Mouse (Mus musculus) T-helper 17 cell (primary cell): ENCODE measurements around the gene 1700080E11Rik.

Experiments used
- in situ Hi-C, 2 experiments: fragments of 300-600 bp; cut with MboI, MseI; formaldehyde crosslinking; loops; 1 replicate in 1 of 2; 2 replicates in 1 of 2; pipeline ENCODE4 v1.15.1; 2025; ENCODE audit warnings: high pct_unique_total_duplicates in 2 of 2

1700080E11Rik gene

GRCm38 (mm10) chr9:105144992-105145391, at the start of gene 1700080E11Rik:
1700080E11Rik (minus strand) TSS chr9:105145092.
- in situ Hi-C loops = no loop called here

- in situ Hi-C loops = no loop called here
These were observed 41.8 kb upstream of the 1700080E11Rik start for GRCm38 (mm10) chr9:105186725-105187124.

GRCm38 (mm10) chr9:105182392-105182791, 37.5 kb upstream of the 1700080E11Rik start:
- in situ Hi-C loops = no loop called here

GRCm38 (mm10) chr9:105139204-105139603, 5.7 kb downstream of the 1700080E11Rik start:
- in situ Hi-C loops = no loop called here

DNA sequence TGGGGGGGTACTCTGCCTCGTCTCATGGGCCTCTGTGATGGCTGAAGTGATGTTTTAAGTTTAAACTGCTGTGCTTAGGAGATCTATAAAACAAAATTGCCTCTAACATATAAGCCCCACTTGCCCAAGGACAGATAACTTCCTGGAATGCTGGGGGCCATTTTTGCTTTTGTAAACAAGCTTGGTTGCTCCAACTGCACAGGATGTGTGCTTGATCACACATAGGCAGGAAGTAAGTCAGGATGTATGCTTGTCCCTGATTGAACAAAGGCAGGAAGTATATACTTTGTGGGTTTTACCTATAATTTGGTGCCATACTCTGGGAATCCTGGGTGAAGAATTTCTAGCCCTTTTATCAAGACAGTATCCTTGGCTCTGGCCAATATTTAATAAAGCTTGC, 8.5 kb downstream of the 1700080E11Rik start:
- in situ Hi-C loops = no loop called here

DNA sequence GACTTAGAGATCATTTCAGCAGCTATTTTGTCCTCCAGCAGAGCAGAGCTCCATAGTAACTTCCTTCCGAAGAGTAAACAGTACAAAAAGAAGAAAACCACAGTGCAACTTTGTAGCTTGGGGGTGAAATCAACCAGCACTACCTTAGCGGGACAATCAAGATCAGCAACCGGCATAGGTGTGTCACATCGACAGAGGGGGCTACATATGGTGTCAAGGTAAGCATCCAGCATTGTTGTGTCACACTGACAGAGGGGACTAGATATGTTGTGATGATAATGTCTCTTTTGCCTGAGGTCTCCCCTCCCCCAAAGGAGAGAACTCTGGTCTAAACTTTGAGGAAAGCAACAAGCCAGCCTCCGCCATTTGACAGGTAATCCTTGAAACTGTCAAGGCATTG, 10.4 kb downstream of the 1700080E11Rik start:
- in situ Hi-C loops = loop anchor here (5.0 kb wide), 4 partner anchors 72 to 852 kb away; partner anchors contain the start of genes Aste1 (in 1 of the 2) and Nek11 (in 1 of the 2)

DNA sequence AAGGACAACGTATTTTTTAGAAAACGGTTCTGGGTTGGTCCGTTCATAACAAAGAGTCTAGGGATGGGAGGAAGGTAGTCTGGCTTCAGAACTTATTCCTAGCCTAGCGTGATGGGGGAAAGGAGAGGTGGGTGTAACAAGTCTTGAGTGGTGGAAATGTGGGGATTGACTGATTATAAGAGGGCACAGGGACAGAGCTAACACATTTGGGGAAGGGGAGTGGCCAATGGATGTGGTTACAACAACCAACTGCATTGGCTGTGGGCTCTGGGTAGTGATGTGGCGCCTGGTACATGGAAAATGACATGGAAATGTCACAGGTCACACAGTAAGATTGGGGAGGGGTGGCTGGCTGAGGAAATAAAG, 12.9 kb downstream of the 1700080E11Rik start:
- in situ Hi-C loops = loop anchor here (5.0 kb wide), 4 partner anchors 70 to 850 kb away; partner anchors contain the start of genes Aste1 (in 1 of the 2) and Nek11 (in 1 of the 2)

DNA sequence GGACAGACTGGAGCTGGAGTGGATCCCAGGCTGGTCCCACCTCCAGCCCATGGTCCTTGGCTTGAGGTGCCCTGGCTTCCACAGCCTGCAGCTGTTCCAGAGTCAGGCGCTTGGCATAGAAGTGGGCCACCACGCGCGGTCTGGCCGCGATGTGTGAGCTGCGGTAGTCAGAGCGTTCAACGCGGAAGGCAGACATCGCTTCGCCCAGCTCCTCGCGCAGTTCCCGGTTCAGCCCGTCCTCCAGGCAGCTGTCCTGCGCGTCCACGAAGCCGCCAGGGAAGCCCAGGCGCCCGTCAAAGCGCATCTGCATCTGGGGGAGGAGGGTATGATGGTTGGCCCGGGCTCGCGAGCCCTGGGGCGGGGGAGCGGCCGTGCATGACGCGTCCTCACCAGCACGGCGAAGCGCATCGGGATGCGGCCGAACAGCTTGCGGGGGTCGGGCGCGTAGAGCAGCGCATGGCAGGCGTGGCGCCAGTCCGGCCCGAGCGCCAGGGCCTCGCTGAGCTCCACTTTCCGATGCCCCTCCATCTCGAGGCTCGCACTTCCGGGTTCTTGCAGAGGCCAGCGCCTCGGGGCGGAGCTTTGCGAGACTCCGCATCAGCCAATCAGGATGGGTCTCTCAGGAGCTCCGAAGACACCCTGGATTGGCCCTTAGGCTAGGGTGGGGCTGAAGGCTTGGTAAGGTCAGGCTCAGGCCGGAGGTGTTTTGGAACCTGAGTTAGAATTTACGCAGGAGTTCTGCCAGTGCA, 13.5 kb downstream of the 1700080E11Rik start, which contains the start of gene Nudt16:
Gene Nudt16 (minus strand): TSS at position 572 of the 749 bp plus-strand sequence.
- in situ Hi-C loops = loop anchor here (5.0 kb wide), 4 partner anchors 69 to 849 kb away; partner anchors contain the start of genes Aste1 (in 1 of the 2) and Nek11 (in 1 of the 2)

DNA sequence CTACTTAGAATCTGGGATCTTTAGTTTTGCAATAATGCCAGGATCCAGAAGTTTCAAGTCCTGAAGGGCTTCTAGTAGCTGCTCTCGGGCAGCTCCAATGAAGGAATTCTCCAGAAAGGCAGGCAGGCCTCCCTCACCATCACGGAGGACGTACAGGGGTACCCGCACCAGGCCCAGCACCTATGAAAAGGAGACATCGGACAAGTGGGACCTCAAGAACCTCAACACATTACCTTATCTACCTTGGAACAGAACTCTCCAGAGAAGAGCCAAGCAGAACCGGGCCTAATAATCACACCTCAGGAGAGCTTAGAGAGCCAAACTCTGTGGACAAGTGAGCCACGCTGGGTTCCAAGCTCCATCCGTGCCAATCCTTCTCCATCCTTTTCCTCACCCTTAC, 14.6 kb downstream of the 1700080E11Rik start:
- in situ Hi-C loops = loop anchor here (5.0 kb wide), 4 partner anchors 68 to 848 kb away; partner anchors contain the start of genes Aste1 (in 1 of the 2) and Nek11 (in 1 of the 2)

GRCm38 (mm10) chr9:105125206-105125605, 19.7 kb downstream of the 1700080E11Rik start:
- in situ Hi-C loops = loop anchor here in 1 of 2 experiments (10.0 kb wide), 1 partner anchor 1750 kb away; no protein-coding TSS in a partner anchor

DNA sequence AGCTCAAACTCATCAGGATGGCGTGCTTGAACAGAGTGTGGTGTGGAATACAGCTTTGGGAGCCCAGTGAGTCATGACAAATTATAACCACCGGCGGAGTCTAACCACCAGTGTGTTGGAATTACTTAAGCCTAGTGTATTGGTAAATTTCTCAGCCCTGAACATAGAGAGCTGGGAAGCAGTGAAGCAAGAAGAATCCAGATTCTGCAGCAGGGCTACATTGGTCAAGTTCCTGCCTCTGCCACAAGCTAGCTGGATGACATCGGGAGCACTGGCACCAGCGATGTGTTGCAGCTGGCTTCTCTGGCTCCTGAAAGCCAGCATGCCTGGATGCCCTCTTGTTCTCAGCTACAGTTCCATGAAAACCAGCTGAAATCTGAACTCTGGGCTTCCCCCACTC, 41.0 kb downstream of the 1700080E11Rik start:
- in situ Hi-C loops = no loop called here

- in situ Hi-C loops = no loop called here
These were observed 43.0 kb downstream of the 1700080E11Rik start for GRCm38 (mm10) chr9:105101911-105102310.

GRCm38 (mm10) chr9:105100807-105101570, 43.9 kb downstream of the 1700080E11Rik start:
- in situ Hi-C loops = no loop called here
